Mouse (Mus musculus): Measurements from ENCODE around the gene Scarb1. TPM values are rescaled to one million over a fixed set of nuclear protein-coding genes. Genes with fewer than 3 reads are reported as not detected.
A peak's percentile ranks its signal among the peaks of the same experiment; 100 is the strongest.

Scarb1 gene
- polyA plus RNA-seq, 1 experiment from 2014 or later = 64.9 TPM

DNA sequence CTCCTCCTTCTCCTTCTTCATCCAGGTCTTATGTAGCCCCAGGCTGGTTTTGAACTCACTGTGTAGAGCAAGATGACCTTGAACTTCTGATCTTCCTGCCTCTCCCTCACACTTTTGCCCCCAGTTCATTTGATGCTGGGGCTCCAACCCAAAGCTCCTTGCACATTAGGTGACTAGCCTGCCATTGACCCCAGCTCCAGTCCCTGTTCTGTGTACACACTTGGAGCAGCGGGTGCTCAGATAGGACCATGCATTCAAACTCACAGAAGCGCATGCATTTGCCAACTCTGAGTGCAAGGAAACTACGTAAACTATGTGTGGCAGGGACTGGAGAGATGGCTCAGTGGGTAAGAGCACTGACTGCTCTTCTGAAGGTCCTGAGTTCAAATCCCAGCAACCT, 66.1 kb downstream of the Scarb1 start:
- Histone ChIP-seq H3K27ac (ENCODE audit: low read length) (no peak overlapping the region), H3K9ac (replicated peaks; ENCODE audit: low read depth) (no peak overlapping the region), H3K27me3 (replicated peaks; ENCODE audit: insufficient read depth, low read length) (no peaks in the 10 kb centered on the region), H3K9me3 (ENCODE audit: low read length) (no peaks in the 10 kb centered on the region), H3K4me2 (replicated peaks; ENCODE audit: low read depth, low read length) (no peak overlapping the region), H3K4me3 (ENCODE audit: low read depth, low read length) (no peak overlapping the region), H3K36me3 (ENCODE audit: insufficient read depth, low read length) (no peaks in the 10 kb centered on the region), H3K4me1 (ENCODE audit: insufficient read depth, low read depth, low read length) (peaks cover 3% of the 10 kb centered on the region; the same call in 1 of the 2 replicates)
- WGBS = 63% methylated on average over 3 of the region's 3 CpGs
- TF ChIP-seq EP300 (IDR thresholded peaks at IDR 0.05) (no peak), CTCF (IDR thresholded peaks at IDR 0.05) (no peak)
- no peak for ATAC-seq
- DNase-seq (ENCODE audit: low spot score) = no peak

DNA sequence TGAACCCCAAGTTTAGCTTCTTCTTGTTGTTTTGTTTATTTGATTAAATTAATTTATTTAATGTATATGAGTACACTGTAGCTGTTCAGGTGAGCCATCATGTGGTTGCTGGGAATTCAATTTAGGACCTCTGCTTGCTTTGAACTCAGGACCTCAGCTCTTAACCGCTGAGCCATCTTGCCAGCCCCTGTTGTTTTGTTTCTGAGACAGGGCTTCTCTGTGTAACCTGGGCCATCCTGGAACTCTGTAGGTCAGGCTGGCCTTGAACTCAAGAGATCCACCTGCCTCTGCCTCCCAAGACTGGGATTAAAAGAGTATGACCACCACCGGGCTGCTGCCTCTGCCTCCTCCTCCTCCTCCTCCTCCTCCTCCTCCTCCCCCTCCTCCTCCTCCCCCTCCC, 66.7 kb downstream of the Scarb1 start:
- no peak overlapping the region; the same call in 1 of the 2 replicates for H3K27ac ChIP-seq (ENCODE audit: low read length)
- no peaks in the 10 kb centered on the region for H3K9me3 ChIP-seq (ENCODE audit: low read length)
- TF ChIP-seq CTCF (IDR thresholded peaks at IDR 0.05) (no peak), EP300 (IDR thresholded peaks at IDR 0.05) (no peak)
- H3K36me3 ChIP-seq (ENCODE audit: insufficient read depth, low read length) = no peaks in the 10 kb centered on the region
- no peak overlapping the region for H3K4me2 ChIP-seq (replicated peaks; ENCODE audit: low read depth, low read length)
- no peak overlapping the region for H3K9ac ChIP-seq (replicated peaks; ENCODE audit: low read depth)
- ATAC-seq (no peak), DNase-seq (ENCODE audit: low spot score) (no peak)
- no peaks in the 10 kb centered on the region; the same call in 1 of the 2 replicates for H3K4me1 ChIP-seq (ENCODE audit: insufficient read depth, low read depth, low read length)
- H3K27me3 ChIP-seq (replicated peaks; ENCODE audit: insufficient read depth, low read length) = no peaks in the 10 kb centered on the region
- 64% methylated on average over 2 of the region's 2 CpGs for WGBS
- H3K4me3 ChIP-seq (ENCODE audit: low read depth, low read length) = no peak overlapping the region

DNA sequence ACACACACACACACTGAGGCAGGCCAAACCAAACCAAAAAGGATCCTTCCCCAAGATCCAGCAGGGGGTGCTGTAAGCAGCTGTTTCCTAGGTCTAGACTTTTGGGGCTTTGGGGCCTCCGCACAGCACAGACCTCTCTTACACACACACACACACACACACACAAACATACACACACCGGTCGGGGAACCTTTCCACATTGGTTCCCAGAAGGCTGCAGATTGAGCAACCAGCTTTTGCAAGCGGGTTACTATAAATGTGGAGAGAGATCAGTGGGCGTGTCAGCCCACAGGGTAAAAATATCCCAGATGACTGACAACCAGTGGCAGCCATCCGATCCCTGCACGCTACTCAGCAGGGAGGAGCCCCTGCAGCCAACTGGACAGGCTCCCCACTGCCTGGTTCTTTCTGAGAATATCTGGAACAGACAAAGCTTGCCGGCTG, 67.2 kb downstream of the Scarb1 start:
- Histone ChIP-seq H3K4me1 (ENCODE audit: insufficient read depth, low read depth, low read length) (no peaks in the 10 kb centered on the region; the same call in 1 of the 2 replicates), H3K4me3 (ENCODE audit: low read depth, low read length) (no peak overlapping the region), H3K9me3 (ENCODE audit: low read length) (no peaks in the 10 kb centered on the region), H3K27me3 (replicated peaks; ENCODE audit: insufficient read depth, low read length) (no peaks in the 10 kb centered on the region), H3K4me2 (replicated peaks; ENCODE audit: low read depth, low read length) (no peak overlapping the region), H3K36me3 (ENCODE audit: insufficient read depth, low read length) (no peaks in the 10 kb centered on the region), H3K27ac (ENCODE audit: low read length) (no peak overlapping the region), H3K9ac (replicated peaks; ENCODE audit: low read depth) (no peak overlapping the region)
- TF ChIP-seq CTCF (IDR thresholded peaks at IDR 0.05) = peak; percentile 81
- peak; percentile 84 for TF ChIP-seq EP300 (IDR thresholded peaks at IDR 0.05)
- WGBS = 8% methylated on average over 8 of the region's 8 CpGs
- DNase-seq (ENCODE audit: low spot score) (peak; percentile 97), ATAC-seq (peak; percentile 86)

DNA sequence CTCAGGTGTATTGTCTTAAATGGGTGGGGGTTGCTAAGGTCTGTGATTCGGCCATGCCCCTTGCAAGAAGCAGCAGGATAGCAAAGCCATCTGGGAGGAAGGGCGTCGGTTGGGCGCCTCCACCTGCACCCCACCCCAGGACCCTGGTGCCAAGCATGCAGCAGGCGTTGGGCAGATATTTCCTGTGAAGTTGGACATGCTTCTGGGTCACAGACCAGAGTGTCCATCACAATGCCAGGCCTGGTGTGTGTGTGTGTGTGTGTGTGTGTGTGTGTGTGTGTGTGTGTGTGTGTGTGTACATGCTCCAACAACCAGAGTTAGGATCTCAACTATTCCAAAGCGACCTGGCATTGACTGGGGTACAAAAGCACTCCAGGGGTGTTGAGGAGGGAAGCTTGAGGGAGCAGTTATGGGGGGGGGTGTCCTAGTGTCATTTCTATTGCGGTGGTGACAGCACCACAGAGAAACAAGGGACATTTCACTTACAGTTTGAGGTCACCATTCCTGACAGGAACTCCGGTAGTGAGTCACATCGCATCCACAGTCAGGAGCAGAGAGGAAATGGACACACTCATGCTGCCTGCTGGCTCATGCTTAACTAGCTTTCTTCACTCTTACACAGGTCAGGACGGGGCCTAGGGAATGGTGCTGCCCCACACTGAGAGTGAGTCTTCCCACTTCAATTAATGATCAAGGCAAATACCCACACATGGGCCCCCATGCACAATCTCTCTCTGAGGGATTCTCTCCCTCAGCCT, 68.5 kb downstream of the Scarb1 start:
- DNase-seq (ENCODE audit: low spot score) (peak; percentile 31), ATAC-seq (no peak)
- Histone ChIP-seq H3K4me1 (ENCODE audit: insufficient read depth, low read depth, low read length) (no peaks in the 10 kb centered on the region; the same call in none of the 2 replicates), H3K4me2 (replicated peaks; ENCODE audit: low read depth, low read length) (no peak overlapping the region), H3K27ac (ENCODE audit: low read length) (no peak overlapping the region), H3K36me3 (ENCODE audit: insufficient read depth, low read length) (no peaks in the 10 kb centered on the region), H3K27me3 (replicated peaks; ENCODE audit: insufficient read depth, low read length) (no peaks in the 10 kb centered on the region), H3K4me3 (ENCODE audit: low read depth, low read length) (no peak overlapping the region), H3K9ac (replicated peaks; ENCODE audit: low read depth) (no peak overlapping the region), H3K9me3 (ENCODE audit: low read length) (no peaks in the 10 kb centered on the region)
- 71% methylated on average over 10 of the region's 10 CpGs for WGBS
- no peak for TF ChIP-seq CTCF (IDR thresholded peaks at IDR 0.05)
- no peak for TF ChIP-seq EP300 (IDR thresholded peaks at IDR 0.05)

DNA sequence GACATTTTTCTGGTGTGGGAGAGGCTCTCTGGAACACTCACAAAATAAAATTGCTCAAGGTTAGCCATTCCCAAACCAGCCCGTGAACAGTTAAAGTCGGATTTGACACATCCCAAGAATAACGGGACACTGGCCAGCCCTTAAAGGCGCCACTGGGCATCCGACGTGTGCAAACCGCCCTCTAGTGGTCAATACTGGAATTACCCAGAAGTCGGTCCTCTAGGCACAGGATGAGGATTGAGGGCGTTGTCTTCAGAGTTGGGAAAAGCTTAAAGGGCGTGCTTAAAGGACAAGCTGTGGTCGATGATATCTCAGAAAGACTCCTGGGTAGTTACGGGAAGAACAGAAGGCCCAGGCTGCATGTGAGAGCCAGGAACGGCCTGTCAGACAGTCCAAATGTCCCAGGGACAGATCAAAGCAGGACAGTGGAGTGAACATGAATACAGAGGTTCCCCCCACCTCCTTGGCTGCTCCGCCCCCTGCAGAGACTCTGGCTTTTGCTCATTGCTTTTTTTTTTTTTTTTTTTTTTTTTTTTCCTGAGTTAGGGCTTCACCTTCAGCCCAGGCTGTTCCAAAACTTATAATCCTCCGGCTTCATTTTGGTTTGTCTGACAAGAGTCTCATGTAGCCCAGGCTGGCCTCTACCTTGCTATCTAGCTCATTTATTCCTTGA, 69.2 kb downstream of the Scarb1 start:
- TF ChIP-seq EP300 (IDR thresholded peaks at IDR 0.05) = peak; percentile 35; the same call in 1 of the 2 replicates
- TF ChIP-seq CTCF (IDR thresholded peaks at IDR 0.05) = peak; percentile 98
- no peaks in the 10 kb centered on the region for H3K27me3 ChIP-seq (replicated peaks; ENCODE audit: insufficient read depth, low read length)
- H3K27ac ChIP-seq (ENCODE audit: low read length) = no peak overlapping the region
- no peaks in the 10 kb centered on the region for H3K36me3 ChIP-seq (ENCODE audit: insufficient read depth, low read length)
- peak; percentile 56 for ATAC-seq
- no peak overlapping the region for H3K4me2 ChIP-seq (replicated peaks; ENCODE audit: low read depth, low read length)
- H3K9ac ChIP-seq (replicated peaks; ENCODE audit: low read depth) = no peak overlapping the region
- H3K4me3 ChIP-seq (ENCODE audit: low read depth, low read length) = no peak overlapping the region
- no peaks in the 10 kb centered on the region; the same call in none of the 2 replicates for H3K4me1 ChIP-seq (ENCODE audit: insufficient read depth, low read depth, low read length)
- H3K9me3 ChIP-seq (ENCODE audit: low read length) = no peaks in the 10 kb centered on the region
- DNase-seq (ENCODE audit: low spot score) = peak; percentile 95
- WGBS = 9% methylated on average over 15 of the region's 15 CpGs

DNA sequence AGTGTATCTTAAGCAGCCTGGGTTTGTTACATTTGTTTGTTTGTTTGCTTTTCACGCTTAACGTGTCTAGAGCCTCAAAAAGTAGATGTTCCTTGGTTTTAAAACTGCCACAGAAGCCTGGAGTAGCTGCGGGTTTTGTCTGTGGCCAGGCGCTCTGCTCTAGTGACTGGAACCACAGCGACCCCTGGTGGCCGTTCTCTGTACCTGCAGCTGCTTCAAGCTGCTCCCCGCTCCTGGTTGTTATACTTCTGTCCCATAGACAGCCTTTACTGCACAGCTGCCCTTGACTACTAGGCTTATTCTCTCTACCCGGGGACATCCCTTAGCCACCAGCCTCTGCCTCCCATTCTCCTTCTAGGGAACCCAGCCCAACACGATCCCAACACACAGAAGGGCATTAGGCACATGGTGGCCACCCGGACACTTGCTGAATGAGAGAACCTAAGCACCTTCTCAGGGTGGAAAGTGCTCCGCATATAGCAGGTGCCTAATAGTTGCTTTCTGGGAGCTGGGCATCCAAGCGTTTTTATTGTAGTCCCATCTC, 70.2 kb downstream of the Scarb1 start:
- H3K4me2 ChIP-seq (replicated peaks; ENCODE audit: low read depth, low read length) = no peak overlapping the region
- H3K27me3 ChIP-seq (replicated peaks; ENCODE audit: insufficient read depth, low read length) = no peaks in the 10 kb centered on the region
- ATAC-seq (no peak), DNase-seq (ENCODE audit: low spot score) (peak; percentile 87)
- H3K4me3 ChIP-seq (ENCODE audit: low read depth, low read length) = no peak overlapping the region
- no peaks in the 10 kb centered on the region; the same call in none of the 2 replicates for H3K4me1 ChIP-seq (ENCODE audit: insufficient read depth, low read depth, low read length)
- TF ChIP-seq EP300 (IDR thresholded peaks at IDR 0.05) (no peak), CTCF (IDR thresholded peaks at IDR 0.05) (peak; percentile 96)
- no peaks in the 10 kb centered on the region for H3K36me3 ChIP-seq (ENCODE audit: insufficient read depth, low read length)
- H3K9ac ChIP-seq (replicated peaks; ENCODE audit: low read depth) = no peak overlapping the region
- no peaks in the 10 kb centered on the region for H3K9me3 ChIP-seq (ENCODE audit: low read length)
- H3K27ac ChIP-seq (ENCODE audit: low read length) = no peak overlapping the region
- 14% methylated on average over 12 of the region's 12 CpGs for WGBS

Measured in lung, postnatal 0 days (tissue).